Mouse (Mus musculus): ENCODE data around the gene Tnfsf12. TPM values are rescaled to one million over a fixed set of nuclear protein-coding genes. Genes with fewer than 3 reads are reported as not detected.
A peak's percentile ranks its signal among the peaks of the same experiment; 100 is the strongest.

Tnfsf12 gene
- polyA plus RNA-seq, 1 experiment from 2014 or later: 140 TPM

DNA sequence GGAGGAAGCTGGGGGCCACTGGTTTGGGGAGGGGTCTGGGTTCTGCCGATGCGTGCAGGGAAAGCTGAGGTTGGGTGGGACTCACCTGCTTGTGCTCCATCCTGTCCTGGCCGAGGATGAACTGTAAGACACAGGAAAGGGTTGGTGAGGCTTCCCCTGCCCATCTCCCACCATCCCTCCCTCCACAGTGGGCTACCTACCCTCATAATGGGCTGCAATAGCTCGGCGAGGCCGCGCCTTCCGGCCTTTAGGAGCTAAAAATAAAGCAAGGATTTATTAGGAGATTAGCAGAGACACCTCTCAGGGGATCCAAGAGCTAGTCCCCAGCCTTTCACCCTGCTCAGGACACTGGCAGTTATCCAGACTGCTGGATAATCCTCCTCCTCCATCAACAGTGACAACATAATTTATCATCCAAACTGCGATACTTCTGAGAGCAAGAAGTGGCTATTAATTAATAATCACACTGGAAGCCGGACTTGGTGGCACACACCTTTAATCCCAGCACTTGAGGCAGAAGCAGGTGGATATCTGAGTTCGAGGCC is 2.2 kb downstream of the Tnfsf12 start:
- 74% methylated on average over 10 of the region's 11 CpGs for WGBS (ENCODE audit: missing documents)
- H3K36me3 ChIP-seq (ENCODE audit: inconsistent target): no peaks in the 10 kb centered on the region
- H3K4me3 ChIP-seq (ENCODE audit: inconsistent target): peak overlapping the region; percentile 74; the same call in 1 of the 2 replicates
- peaks cover 48% of the 10 kb centered on the region for H3K79me2 ChIP-seq (ENCODE audit: inconsistent target)
- H3K27ac ChIP-seq: peak overlapping the region; percentile 96

- peaks cover 55% of the 10 kb centered on the region for H3K79me2 ChIP-seq (ENCODE audit: inconsistent target)
- WGBS (ENCODE audit: missing documents): 96% methylated on average over 6 of the region's 6 CpGs
- no peaks in the 10 kb centered on the region for H3K36me3 ChIP-seq (ENCODE audit: inconsistent target)
- no peak overlapping the region for H3K4me3 ChIP-seq (ENCODE audit: inconsistent target)
- peak overlapping the region; percentile 96 for H3K27ac ChIP-seq
Measured at GRCm38 (mm10) chr11:69692863-69693262, 2.8 kb downstream of the Tnfsf12 start.

DNA sequence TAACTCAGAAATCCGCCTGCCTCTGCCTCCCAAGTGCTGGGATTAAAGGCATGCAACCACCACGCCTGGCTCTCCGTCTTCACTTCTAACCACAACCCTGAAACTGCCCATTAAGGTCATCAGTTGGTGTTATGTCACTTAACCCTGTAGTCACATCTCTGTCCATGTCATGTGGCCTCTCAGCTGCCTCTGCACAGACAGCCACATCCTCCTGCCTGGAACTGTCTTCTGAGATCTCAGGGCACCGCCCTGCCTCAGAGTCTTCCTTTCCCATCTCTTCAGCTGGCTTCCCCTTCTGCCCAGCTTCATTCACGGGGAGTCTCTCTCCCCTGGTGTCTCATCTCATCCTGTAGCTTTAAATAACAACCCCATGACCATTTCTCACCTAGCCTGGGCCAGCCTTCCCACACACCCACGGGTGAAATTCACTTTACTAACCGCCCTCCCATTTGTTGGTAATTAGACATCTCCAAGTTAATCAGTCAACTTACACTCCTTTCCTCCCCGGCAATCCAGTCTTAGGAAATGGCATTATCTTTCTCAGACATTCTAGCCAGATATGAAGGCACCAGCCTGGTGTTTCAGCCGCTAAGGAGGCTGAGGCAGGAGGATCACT is 3.3 kb downstream of the Tnfsf12 start:
- Histone ChIP-seq H3K27ac (peak overlapping the region; percentile 96), H3K4me3 (ENCODE audit: inconsistent target) (no peak overlapping the region), H3K79me2 (ENCODE audit: inconsistent target) (peaks cover 60% of the 10 kb centered on the region), H3K36me3 (ENCODE audit: inconsistent target) (no peaks in the 10 kb centered on the region)
- 32% methylated on average over 9 of the region's 9 CpGs for WGBS (ENCODE audit: missing documents)

- H3K36me3 ChIP-seq (ENCODE audit: inconsistent target): no peaks in the 10 kb centered on the region; the same call in 1 of the 2 replicates
- H3K4me3 ChIP-seq (ENCODE audit: inconsistent target): no peak overlapping the region
- WGBS (ENCODE audit: missing documents): 100% methylated on average over 1 of the region's 1 CpGs
- H3K27ac ChIP-seq: peak overlapping the region; percentile 96
- peaks cover 66% of the 10 kb centered on the region for H3K79me2 ChIP-seq (ENCODE audit: inconsistent target)
Measured at GRCm38 (mm10) chr11:69689891-69690290, 5.8 kb downstream of the Tnfsf12 start.

DNA sequence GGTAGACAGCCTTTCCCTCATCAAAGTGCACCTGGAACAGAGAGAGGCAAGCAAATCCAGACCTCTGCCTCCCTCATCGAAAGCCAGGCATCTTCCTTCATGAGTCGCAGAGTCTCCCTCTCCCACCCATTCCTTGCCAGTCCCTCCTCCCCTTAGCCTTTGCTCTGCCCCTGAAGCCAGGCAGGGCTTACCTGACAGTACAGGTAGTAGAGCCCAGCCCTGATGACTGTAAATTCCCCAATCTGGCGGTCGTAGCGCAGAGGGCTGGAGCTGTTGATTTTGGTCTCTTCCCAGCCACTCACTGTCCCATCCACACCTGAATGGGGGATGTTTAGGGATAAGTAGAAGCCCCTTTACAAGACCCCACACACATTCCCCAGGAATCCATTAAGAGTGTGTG is 8.6 kb downstream of the Tnfsf12 start:
- no peak overlapping the region for H3K27ac ChIP-seq
- H3K36me3 ChIP-seq (ENCODE audit: inconsistent target): no peaks in the 10 kb centered on the region; the same call in 1 of the 2 replicates
- WGBS (ENCODE audit: missing documents): 93% methylated on average over 5 of the region's 5 CpGs
- H3K4me3 ChIP-seq (ENCODE audit: inconsistent target): no peak overlapping the region
- H3K79me2 ChIP-seq (ENCODE audit: inconsistent target): peaks cover 59% of the 10 kb centered on the region; the same call in 1 of the 2 replicates

GRCm38 (mm10) chr11:69686377-69686776 is 9.3 kb downstream of the Tnfsf12 start:
- Histone ChIP-seq H3K27ac (peak overlapping the region; percentile 91), H3K79me2 (ENCODE audit: inconsistent target) (peaks cover 60% of the 10 kb centered on the region), H3K4me3 (ENCODE audit: inconsistent target) (no peak overlapping the region), H3K36me3 (ENCODE audit: inconsistent target) (no peaks in the 10 kb centered on the region; the same call in 1 of the 2 replicates)
- 65% methylated on average over 4 of the region's 4 CpGs for WGBS (ENCODE audit: missing documents)

GRCm38 (mm10) chr11:69685526-69686148 is 10.0 kb downstream of the Tnfsf12 start, which contains the start of gene Tnfsf13:
Gene Tnfsf13, minus strand, starts transcription at chr11:69685784.
- Histone ChIP-seq H3K4me3 (ENCODE audit: inconsistent target) (peak within 1 kb of the TSS; percentile 22), H3K36me3 (ENCODE audit: inconsistent target) (no peaks in the 10 kb centered on the region; the same call in 1 of the 2 replicates), H3K27ac (peak within 1 kb of the TSS; percentile 91), H3K79me2 (ENCODE audit: inconsistent target) (peaks cover 62% of the 10 kb centered on the region)
- WGBS (ENCODE audit: missing documents): 3% methylated on average over 10 of the region's 10 CpGs

GRCm38 (mm10) chr11:69684936-69685335 is 10.7 kb downstream of the Tnfsf12 start:
- peak overlapping the region; percentile 22 for H3K4me3 ChIP-seq (ENCODE audit: inconsistent target)
- H3K79me2 ChIP-seq (ENCODE audit: inconsistent target): peaks cover 63% of the 10 kb centered on the region
- WGBS (ENCODE audit: missing documents): 49% methylated on average over 6 of the region's 6 CpGs
- H3K27ac ChIP-seq: peak overlapping the region; percentile 91
- H3K36me3 ChIP-seq (ENCODE audit: inconsistent target): no peaks in the 10 kb centered on the region; the same call in 1 of the 2 replicates

DNA sequence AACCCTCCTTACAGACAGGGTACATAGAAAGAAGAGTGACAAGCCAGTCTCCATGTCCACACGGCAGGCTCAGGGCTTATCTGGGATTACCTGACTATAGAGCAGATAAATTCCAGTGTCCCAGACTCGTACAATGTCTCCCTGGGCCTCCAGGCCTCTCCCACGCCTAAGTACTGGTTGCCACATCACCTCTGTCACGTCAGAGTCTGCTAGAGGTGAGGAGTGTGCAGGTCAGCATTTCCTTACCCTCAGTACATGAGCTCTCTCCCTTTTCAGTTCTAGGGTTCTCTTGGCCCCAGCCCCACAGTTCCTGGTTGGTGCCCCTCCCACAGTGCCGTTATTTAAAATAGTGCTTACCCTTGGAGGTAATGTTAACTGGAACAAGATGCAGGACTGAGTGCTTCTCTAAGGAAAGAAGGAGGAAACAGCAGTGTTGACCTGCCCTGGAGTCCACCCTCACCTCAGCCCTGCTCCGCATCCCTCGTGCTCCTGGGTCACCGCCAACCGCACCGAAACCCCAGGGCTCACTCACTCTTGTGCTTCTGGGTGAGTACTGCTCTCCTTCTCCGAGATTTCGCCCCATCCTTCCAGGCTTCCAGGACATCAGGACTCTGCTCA is 11.4 kb downstream of the Tnfsf12 start:
- Histone ChIP-seq H3K4me3 (ENCODE audit: inconsistent target) (peak overlapping the region; percentile 22), H3K36me3 (ENCODE audit: inconsistent target) (no peaks in the 10 kb centered on the region; the same call in 1 of the 2 replicates), H3K79me2 (ENCODE audit: inconsistent target) (peaks cover 65% of the 10 kb centered on the region), H3K27ac (peak overlapping the region; percentile 91)
- WGBS (ENCODE audit: missing documents): 61% methylated on average over 12 of the region's 12 CpGs

GRCm38 (mm10) chr11:69683576-69683975 is 12.1 kb downstream of the Tnfsf12 start:
- H3K36me3 ChIP-seq (ENCODE audit: inconsistent target): no peaks in the 10 kb centered on the region; the same call in 1 of the 2 replicates
- H3K79me2 ChIP-seq (ENCODE audit: inconsistent target): peaks cover 64% of the 10 kb centered on the region
- H3K27ac ChIP-seq: peak overlapping the region; percentile 91
- WGBS (ENCODE audit: missing documents): 76% methylated on average over 7 of the region's 7 CpGs
- no peak overlapping the region for H3K4me3 ChIP-seq (ENCODE audit: inconsistent target)

DNA sequence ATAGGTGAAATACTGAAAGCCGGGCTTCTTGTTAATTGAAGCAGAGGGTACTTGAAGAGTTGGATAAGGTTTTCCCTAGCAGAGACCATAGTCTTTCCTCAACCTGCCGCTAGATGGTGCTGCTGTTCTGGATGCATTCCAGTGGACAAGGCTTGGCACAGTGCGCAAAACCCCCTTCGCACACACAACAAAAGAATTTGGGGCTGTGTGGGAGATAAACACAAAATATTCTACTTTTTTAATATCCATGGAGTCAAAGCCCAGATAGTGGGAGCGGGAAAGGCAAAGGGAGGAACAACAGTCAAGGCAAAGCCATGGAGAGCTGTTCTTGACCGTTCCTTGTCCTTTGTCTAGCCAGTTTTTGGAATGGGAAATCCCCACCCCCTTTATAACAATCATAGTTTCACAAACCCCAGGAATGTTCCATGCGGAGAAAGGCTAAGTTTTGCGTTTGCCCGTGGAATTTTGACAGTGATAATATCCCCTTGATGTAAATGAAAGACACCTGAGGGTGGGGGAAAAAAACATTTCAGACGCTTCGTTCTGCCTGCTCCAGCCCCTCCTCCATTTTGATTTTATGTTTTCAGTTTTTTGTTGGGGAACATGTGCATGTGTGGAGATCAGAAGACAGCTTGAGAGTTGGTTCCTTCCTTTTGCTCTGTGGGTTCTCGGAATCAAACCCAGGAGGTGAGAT is 12.7 kb downstream of the Tnfsf12 start:
- H3K27ac ChIP-seq: no peak overlapping the region
- 38% methylated on average over 12 of the region's 12 CpGs for WGBS (ENCODE audit: missing documents)
- H3K4me3 ChIP-seq (ENCODE audit: inconsistent target): no peak overlapping the region

GRCm38 (mm10) chr11:69682209-69682839 is 13.3 kb downstream of the Tnfsf12 start:
- 30% methylated on average over 19 of the region's 24 CpGs for WGBS (ENCODE audit: missing documents)

More for the DNA sequence above, 12.7 kb downstream of the Tnfsf12 start:
- Histone ChIP-seq H3K79me2 (ENCODE audit: inconsistent target) (peaks cover 64% of the 10 kb centered on the region), H3K36me3 (ENCODE audit: inconsistent target) (peaks cover 4% of the 10 kb centered on the region; the same call in 1 of the 2 replicates)

GRCm38 (mm10) chr11:69681314-69682208 is 14.1 kb downstream of the Tnfsf12 start, which contains the start of gene Senp3:
Gene Senp3, minus strand, starts transcription at chr11:69682084.
- Histone ChIP-seq H3K36me3 (ENCODE audit: inconsistent target) (peaks cover 16% of the 10 kb centered on the region), H3K4me3 (ENCODE audit: inconsistent target) (peak within 1 kb of the TSS; percentile 88), H3K27ac (peak within 1 kb of the TSS; percentile 82), H3K79me2 (ENCODE audit: inconsistent target) (peaks cover 64% of the 10 kb centered on the region)
- under 1% methylated on average over 62 of the region's 80 CpGs for WGBS (ENCODE audit: missing documents)

More at GRCm38 (mm10) chr11:69682209-69682839, 13.3 kb downstream of the Tnfsf12 start:
- peaks cover 8% of the 10 kb centered on the region; the same call in 1 of the 2 replicates for H3K36me3 ChIP-seq (ENCODE audit: inconsistent target)
- peak overlapping the region; percentile 7; the same call in 1 of the 2 replicates for H3K4me3 ChIP-seq (ENCODE audit: inconsistent target)
- peak overlapping the region; percentile 69 for H3K27ac ChIP-seq
- H3K79me2 ChIP-seq (ENCODE audit: inconsistent target): peaks cover 64% of the 10 kb centered on the region
